In the genomic region with DNA sequence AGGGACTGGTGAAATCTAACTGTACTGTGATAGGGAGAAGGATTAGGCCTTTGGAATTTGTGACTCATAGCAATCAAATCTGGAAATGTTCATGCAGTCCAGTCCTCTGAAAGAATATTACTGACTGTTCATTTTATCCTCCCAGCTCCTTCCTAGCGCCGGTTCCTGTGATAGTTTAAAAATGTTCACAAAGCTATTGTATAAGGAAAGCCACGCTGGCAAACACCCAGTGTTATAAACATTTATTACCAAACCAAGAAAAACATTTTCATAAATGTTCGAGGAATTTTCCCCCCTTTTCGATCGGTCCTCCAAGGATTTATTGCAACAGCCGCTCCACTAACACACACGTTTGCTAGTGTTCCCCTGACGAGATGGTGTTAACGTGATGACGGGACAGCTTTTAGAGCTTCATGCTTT, we compare ENCODE assay signal across 13 mouse cellular contexts. TPM values are rescaled to one million over a fixed set of nuclear protein-coding genes. Genes with fewer than 3 reads are reported as not detected.
DNase-seq lines count a peak whose midpoint lies in the region; ATAC-seq and TF ChIP-seq lines count a peak whose summit lies in the region.
"Had no signal": no experiment of that assay in that cellular context is flagged by ENCODE, and none has a peak within 500 bp of the region (broad histone marks: within the 10 kb centered on the region; RNA-seq: fewer than 3 reads in every experiment).

No protein-coding gene starts in this region.

- no peaks in the 10 kb centered on the region for H3K79me3 ChIP-seq in C2C12 (ENCODE audit: low read depth)

- no peaks in the 10 kb centered on the region for H3K79me2 ChIP-seq in C2C12 (ENCODE audit: control insufficient read depth, insufficient read depth)

- no peaks in the 10 kb centered on the region for H3K9me3 ChIP-seq in heart, embryonic 10.5 days
- no peaks in the 10 kb centered on the region for H3K9me3 ChIP-seq in embryonic facial prominence, embryonic 15.5 days (replicated peaks)
- H3K9me3 ChIP-seq in limb, embryonic 15.5 days = no peaks in the 10 kb centered on the region
- H3K9me3 ChIP-seq in hindbrain, postnatal 0 days (ENCODE audit: low read length) = no peaks in the 10 kb centered on the region
- H3K9me3 ChIP-seq: liver, embryonic 13.5 days had no signal

- no peaks in the 10 kb centered on the region for H3K4me1 ChIP-seq in heart, embryonic 10.5 days
- 0 out of 2 replicates have a peak, but pooled peaks cover 3% of the 10 kb centered on the region for H3K4me1 ChIP-seq in embryonic facial prominence, embryonic 15.5 days
- H3K4me1 ChIP-seq in limb, embryonic 15.5 days = peaks cover 15% of the 10 kb centered on the region
- no peaks in the 10 kb centered on the region for H3K4me1 ChIP-seq in hindbrain, postnatal 0 days (ENCODE audit: insufficient read depth, low read length)
- H3K4me1 ChIP-seq: liver, embryonic 13.5 days; megakaryocyte, embryonic 14.5 days had no signal

- DNase-seq in heart, adult 8-10 months (ENCODE audit: low spot score) = peak; percentile 62
- no peak for DNase-seq in heart, embryonic 10.5 days (ENCODE audit: low spot score)
- DNase-seq in hindbrain, postnatal 0 days (ENCODE audit: low spot score) = no peak
- DNase-seq: cerebellum, adult 9-10 months; embryo, embryonic 11 days; liver, embryonic 13.5 days had no signal

- no peak overlapping the region for H3K27ac ChIP-seq in heart, embryonic 10.5 days
- H3K27ac ChIP-seq in embryonic facial prominence, embryonic 15.5 days (replicated peaks) = peak overlapping the region; percentile 34; the same call in 1 of the 2 replicates
- peak overlapping the region; percentile 35; the same call in 1 of the 2 replicates for H3K27ac ChIP-seq in limb, embryonic 15.5 days
- H3K27ac ChIP-seq in hindbrain, postnatal 0 days = no peak overlapping the region
- H3K27ac ChIP-seq: liver, embryonic 13.5 days had no signal

- no peak for ATAC-seq in embryonic facial prominence, embryonic 15.5 days (ENCODE audit: insufficient number of reproducible peaks, low FRiP score, low TSS enrichment, low read depth)
- ATAC-seq in limb, embryonic 15.5 days (ENCODE audit: insufficient number of reproducible peaks, low FRiP score, low TSS enrichment, low read depth) = peak; percentile 81
- ATAC-seq in erythroid progenitor cell, adult 5-6 weeks (replicated peaks; ENCODE audit: low FRiP score, poor library complexity, severe bottlenecking) = no peak
- no peak for ATAC-seq in hindbrain, postnatal 0 days
- ATAC-seq: CD4-positive, CD25-positive, alpha-beta regulatory T cell, adult 4 months; inflammation-experienced regulatory T-cells, adult 6 months had no signal

- TF ChIP-seq CTCF in C2C12 (IDR thresholded peaks at IDR 0.05; ENCODE audit: control insufficient read depth, insufficient read depth, insufficient read length) = no peak
- TF ChIP-seq CTCF in hindbrain, postnatal 0 days (IDR thresholded peaks at IDR 0.05; ENCODE audit: low read depth) = no peak

- H3K36me3 ChIP-seq in heart, embryonic 10.5 days = no peaks in the 10 kb centered on the region
- no peaks in the 10 kb centered on the region for H3K36me3 ChIP-seq in C2C12 (ENCODE audit: control insufficient read depth, insufficient read depth)
- no peaks in the 10 kb centered on the region for H3K36me3 ChIP-seq in embryonic facial prominence, embryonic 15.5 days
- H3K36me3 ChIP-seq in limb, embryonic 15.5 days = no peaks in the 10 kb centered on the region
- H3K36me3 ChIP-seq in hindbrain, postnatal 0 days (ENCODE audit: insufficient read depth, low read length) = no peaks in the 10 kb centered on the region
- H3K36me3 ChIP-seq: liver, embryonic 13.5 days had no signal

- H3K27me3 ChIP-seq in heart, embryonic 10.5 days (ENCODE audit: insufficient read depth, poor library complexity, severe bottlenecking) = no peaks in the 10 kb centered on the region
- H3K27me3 ChIP-seq in C2C12 (ENCODE audit: control insufficient read depth, insufficient read depth, insufficient read length) = no peaks in the 10 kb centered on the region
- H3K27me3 ChIP-seq in embryonic facial prominence, embryonic 15.5 days = no peaks in the 10 kb centered on the region
- H3K27me3 ChIP-seq in limb, embryonic 15.5 days = peaks cover under 1% of the 10 kb centered on the region
- no peaks in the 10 kb centered on the region for H3K27me3 ChIP-seq in hindbrain, postnatal 0 days (ENCODE audit: insufficient read depth, low read length)
- H3K27me3 ChIP-seq: liver, embryonic 13.5 days; megakaryocyte, embryonic 14.5 days had no signal

- no peak overlapping the region for H3ac ChIP-seq in C2C12 (ENCODE audit: control insufficient read depth, insufficient read length, low read depth)

- H3K4me3 ChIP-seq in heart, embryonic 10.5 days = no peak overlapping the region
- no peak overlapping the region for H3K4me3 ChIP-seq in C2C12 (ENCODE audit: insufficient read depth, poor library complexity, severe bottlenecking)
- H3K4me3 ChIP-seq in embryonic facial prominence, embryonic 15.5 days (replicated peaks) = no peak overlapping the region
- H3K4me3 ChIP-seq in limb, embryonic 15.5 days = no peak overlapping the region
- no peak overlapping the region for H3K4me3 ChIP-seq in hindbrain, postnatal 0 days (ENCODE audit: low read length)
- H3K4me3 ChIP-seq: liver, embryonic 13.5 days; megakaryocyte, embryonic 14.5 days had no signal

- H3K9ac ChIP-seq in embryonic facial prominence, embryonic 15.5 days = no peak overlapping the region
- H3K9ac ChIP-seq in limb, embryonic 15.5 days = no peak overlapping the region
- no peak overlapping the region for H3K9ac ChIP-seq in hindbrain, postnatal 0 days (replicated peaks; ENCODE audit: low read length)
- H3K9ac ChIP-seq: liver, embryonic 13.5 days had no signal

- WGBS in heart, embryonic 10.5 days = 76% methylated on average over 11 of the region's 11 CpGs
- 53% methylated on average over 11 of the region's 11 CpGs for WGBS in embryonic facial prominence, embryonic 15.5 days
- WGBS in limb, embryonic 15.5 days = 27% methylated on average over 11 of the region's 11 CpGs
- WGBS in hindbrain, postnatal 0 days = 87% methylated on average over 11 of the region's 11 CpGs

- no peak overlapping the region for H3K4me2 ChIP-seq in embryonic facial prominence, embryonic 15.5 days (replicated peaks)
- peak overlapping the region; percentile 8; the same call in 1 of the 2 replicates for H3K4me2 ChIP-seq in limb, embryonic 15.5 days
- H3K4me2 ChIP-seq in hindbrain, postnatal 0 days (ENCODE audit: low read depth, low read length) = no peak overlapping the region
- H3K4me2 ChIP-seq: liver, embryonic 13.5 days had no signal

TF ChIP-seq in C2C12, 6 proteins besides CTCF, POLR2A, EP300 and RAD21:
- no peak for TF ChIP-seq MYOD1 (IDR thresholded peaks at IDR 0.05; ENCODE audit: control insufficient read depth, insufficient read length, low read depth)
- TF ChIP-seq FOSL1 (IDR thresholded peaks at IDR 0.05; ENCODE audit: insufficient read depth, low read length, poor library complexity, severe bottlenecking) = peak; percentile 49

RNA-seq across cellular contexts. Expression of a gene that starts 55.9 kb away (rescaled TPM):
- 10 to 100 TPM; 21.6 to 24.7 (median 24.0) TPM for total RNA-seq in heart, adult 8-10 months (2022)
- polyA plus RNA-seq in heart, embryonic 10.5 days (2016; fragmentation: Nextera tagmentation; extraction: Ambion mirVana) = 63.6 and 80.2 TPM in 2 replicates
- 84.9 TPM for polyA plus RNA-seq in C2C12 (2012; fragmentation: generic; extraction: Trizol)
- 59.9 and 61.8 TPM in 2 replicates for polyA plus RNA-seq in embryonic facial prominence, embryonic 15.5 days (2015; fragmentation: Nextera tagmentation; extraction: Ambion mirVana)
- 65.7 and 68.6 TPM in 2 replicates for polyA plus RNA-seq in limb, embryonic 15.5 days (2015; fragmentation: Nextera tagmentation; extraction: Ambion mirVana)
- 10.1 and 18.4 TPM in 2 replicates for total RNA-seq in erythroid progenitor cell, adult 5-6 weeks (2015; ENCODE audit: low replicate concordance)
- 29.4 and 30.4 TPM in 2 replicates for total RNA-seq in erythroid progenitor cell, adult 5-6 weeks (2017; ENCODE audit: low replicate concordance)
- total RNA-seq in hindbrain, postnatal 0 days (2014; rRNA removed) = 23.8 and 29.2 TPM in 2 replicates
- 33.1 and 34.7 TPM in 2 replicates for polyA plus RNA-seq in hindbrain, postnatal 0 days (2015; fragmentation: Nextera tagmentation; extraction: Ambion mirVana)

Comparison
In these comparisons a context has a peak if more than half of its experiments do, and no peak if none do; other contexts are left out.
1. H3K27ac ChIP-seq: peak in embryonic facial prominence, embryonic 15.5 days (single experiment) and limb, embryonic 15.5 days (single experiment); none in heart, embryonic 10.5 days (single experiment) and hindbrain, postnatal 0 days (single experiment).